Mouse (Mus musculus) B cell, adult 2 months (primary cell): ENCODE data around the gene Zfp664.

ENCODE experiments used
- DNase-seq, 2 experiments: peaks; one replicate each; pipeline ENCODE4 v3.0.0; 2022

Gene Zfp664

GRCm38 (mm10) chr5:124930055-124930439 lies 67.6 kb downstream of the Zfp664 start:
- DNase-seq = peak; percentile 37 to 41

- no peak for DNase-seq
Observed at GRCm38 (mm10) chr5:124930603-124931002, 68.1 kb downstream of the Zfp664 start.

DNA sequence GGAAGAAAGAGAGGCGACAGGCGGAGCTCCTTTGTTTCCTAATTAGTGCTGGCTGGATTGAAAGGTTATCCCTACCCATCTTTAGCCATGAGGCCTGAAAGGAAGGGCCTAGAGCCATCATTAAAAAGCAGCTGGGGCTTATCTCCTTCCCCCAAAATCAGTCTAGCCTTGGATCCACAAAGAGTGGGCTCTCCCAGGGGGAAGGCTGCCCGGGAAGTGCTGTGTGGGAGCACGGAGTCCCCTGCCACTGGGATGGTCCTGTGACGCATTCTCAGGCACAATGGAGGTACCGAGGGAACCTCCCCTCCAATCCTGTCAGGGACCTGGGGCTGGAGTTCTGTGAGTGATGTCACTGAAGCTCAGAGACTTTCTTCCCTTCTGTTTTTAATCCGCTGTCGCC lies 68.6 kb downstream of the Zfp664 start:
- DNase-seq = no peak

DNA sequence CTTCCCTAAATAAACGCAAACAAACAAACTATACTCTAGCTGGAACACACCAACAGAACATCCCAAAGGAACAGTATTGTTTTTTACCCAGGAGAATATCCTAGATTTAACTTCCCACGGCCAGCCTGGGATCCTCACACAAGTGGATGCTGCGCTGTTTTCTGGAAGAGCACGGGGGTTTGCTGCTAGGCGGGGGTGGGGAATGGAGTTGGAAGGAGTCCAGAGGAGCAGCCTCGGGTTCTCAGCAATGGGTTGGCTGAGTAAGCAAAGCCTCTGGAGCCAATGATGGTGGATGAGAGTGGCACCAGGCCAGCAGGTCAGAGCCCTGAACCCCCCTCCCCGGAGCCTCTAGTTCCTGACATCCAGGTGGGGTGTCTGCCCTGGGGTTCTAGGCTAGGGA lies 72.1 kb downstream of the Zfp664 start:
- DNase-seq = no peak

- DNase-seq = peak in 1 of 2 experiments; percentile 12
Observed at GRCm38 (mm10) chr5:124943181-124943792, 80.8 kb downstream of the Zfp664 start.

DNA sequence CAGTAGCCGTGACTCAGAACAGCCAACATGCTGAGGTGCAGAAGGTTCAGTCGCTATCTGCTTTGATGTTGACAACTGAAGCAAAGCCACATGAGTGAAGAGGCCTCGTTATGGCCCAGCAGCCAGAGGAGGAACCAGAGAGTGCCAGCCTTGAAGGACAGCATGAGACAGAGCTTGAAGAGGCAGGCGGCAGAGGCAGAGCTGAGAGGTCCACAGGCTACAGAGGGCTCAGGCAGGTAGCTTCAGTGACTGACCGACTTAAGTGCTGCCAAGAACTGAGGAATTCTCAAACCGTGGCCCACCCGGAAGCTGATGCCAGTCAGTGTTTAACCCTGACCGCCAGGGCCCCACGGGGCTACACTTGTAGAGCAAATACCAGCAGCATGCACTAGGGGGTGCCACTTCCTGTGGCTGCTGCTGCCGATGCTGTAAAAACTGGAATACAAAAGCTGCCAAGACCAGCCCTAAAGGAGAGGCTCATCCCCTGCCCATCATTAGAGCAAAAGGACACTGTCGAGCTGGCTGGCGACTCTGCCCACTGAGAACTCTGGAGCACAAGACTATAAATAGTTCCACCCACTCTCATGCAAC lies 81.4 kb downstream of the Zfp664 start:
- DNase-seq = peak; percentile 79 to 80

DNA sequence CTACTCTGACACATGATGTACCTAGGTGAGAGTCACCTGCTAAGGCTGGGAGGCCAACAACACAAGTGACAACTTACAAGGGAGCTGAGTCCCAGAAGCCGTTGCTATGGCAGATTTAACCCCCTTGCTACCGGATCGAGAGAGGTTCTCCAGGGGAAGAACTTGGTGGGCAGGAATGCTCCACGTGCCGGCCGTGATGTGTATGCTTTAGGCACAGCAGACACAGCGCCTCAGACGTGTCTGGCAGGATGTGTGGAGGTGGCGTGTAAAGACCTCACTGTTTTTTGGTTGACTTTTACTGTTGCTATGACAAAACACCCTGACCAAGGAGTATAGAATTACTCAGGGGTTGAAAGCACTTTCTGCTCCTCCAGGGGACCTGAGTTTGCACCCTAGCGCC lies 81.9 kb downstream of the Zfp664 start:
- DNase-seq = no peak

DNA sequence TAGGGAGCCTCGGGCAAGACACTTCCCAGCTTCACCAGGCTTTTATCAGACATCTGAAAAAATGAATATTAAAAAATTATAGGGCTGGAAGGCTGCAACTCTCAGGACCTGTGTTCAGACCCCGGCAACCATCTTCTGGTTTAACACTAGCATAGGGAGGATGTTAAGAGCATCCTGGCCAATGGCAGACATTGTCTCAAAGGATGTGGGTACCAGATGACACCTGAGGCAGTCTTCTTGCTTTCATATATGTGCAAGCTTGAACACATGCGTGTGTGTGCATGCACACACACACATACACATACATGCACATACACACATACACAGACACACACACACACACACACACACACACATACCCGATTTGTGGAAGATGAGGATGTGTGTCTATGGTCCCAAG lies 82.6 kb downstream of the Zfp664 start:
- DNase-seq = no peak

DNA sequence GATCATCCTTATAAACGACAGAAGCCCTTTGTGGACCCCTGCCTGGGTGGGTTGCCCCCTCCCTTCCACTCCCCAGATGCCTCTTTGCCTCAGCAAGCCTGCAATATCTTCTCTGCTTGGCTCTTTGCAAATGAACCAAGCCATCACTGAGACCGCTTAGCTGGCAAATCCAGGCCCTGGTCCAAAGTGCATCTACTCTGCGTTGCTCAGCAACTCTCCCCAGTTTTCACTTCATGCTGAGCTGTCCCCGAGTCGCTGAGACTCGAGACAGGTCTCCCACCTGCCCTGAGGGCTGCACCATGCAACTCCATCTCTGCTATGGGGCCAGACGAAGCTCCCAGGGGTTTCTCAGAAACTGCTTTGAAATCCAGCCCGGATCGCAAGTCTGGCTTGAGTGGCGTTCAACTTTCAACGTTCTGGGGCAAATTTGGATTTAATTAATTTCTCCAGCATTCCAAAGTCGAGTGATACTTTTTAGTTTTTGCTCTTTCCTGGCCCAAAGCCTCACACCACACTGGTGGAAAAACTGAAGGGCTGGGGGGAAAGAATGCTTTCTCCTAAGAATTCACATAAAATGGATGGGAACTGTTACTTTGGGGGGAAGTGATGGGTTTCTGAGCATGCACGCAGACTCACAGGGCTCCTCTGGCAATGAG lies 88.3 kb downstream of the Zfp664 start:
- DNase-seq = no peak

GRCm38 (mm10) chr5:124951333-124951732 lies 88.8 kb downstream of the Zfp664 start:
- no peak for DNase-seq
